Comparison of ENCODE assay signal across 9 mouse cellular contexts in the genomic region with DNA sequence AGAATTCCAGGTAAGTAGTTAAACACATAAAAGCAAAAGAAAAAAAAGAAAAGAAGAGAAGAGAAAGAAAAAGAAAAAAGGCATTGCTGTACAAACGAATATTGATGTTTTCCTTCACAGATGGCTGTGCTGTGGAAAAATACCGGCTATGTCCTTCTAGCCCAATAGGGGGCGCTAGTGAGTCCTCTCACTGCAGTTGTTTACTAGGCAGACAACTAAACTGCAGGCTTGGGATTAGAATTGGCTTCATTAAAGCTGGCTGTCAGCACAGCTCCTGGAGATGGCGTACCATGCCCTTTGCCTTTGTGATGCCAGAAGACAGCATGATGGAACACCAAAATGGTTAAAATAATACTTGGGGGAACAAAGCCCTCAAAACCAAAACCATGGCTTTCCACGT. TPM values are rescaled to one million over a fixed set of nuclear protein-coding genes. Genes with fewer than 3 reads are reported as not detected.
DNase-seq lines count a peak whose midpoint lies in the region; ATAC-seq and TF ChIP-seq lines count a peak whose summit lies in the region.
"Had no signal": no experiment of that assay in that cellular context is flagged by ENCODE, and none has a peak within 500 bp of the region (broad histone marks: within the 10 kb centered on the region; RNA-seq: fewer than 3 reads in every experiment).

No protein-coding gene starts in this region.

- no peak overlapping the region for H3K9ac ChIP-seq in lung, postnatal 0 days (replicated peaks; ENCODE audit: low read depth)

- TF ChIP-seq CTCF in lung, postnatal 0 days (IDR thresholded peaks at IDR 0.05): peak; percentile 72

- H3K27me3 ChIP-seq in lung, postnatal 0 days (replicated peaks; ENCODE audit: insufficient read depth, low read length): peaks cover 14% of the 10 kb centered on the region

- H3K9me3 ChIP-seq in lung, postnatal 0 days (ENCODE audit: low read length): no peaks in the 10 kb centered on the region

- 46% methylated on average over 5 of the region's 5 CpGs for WGBS in lung, postnatal 0 days

- ATAC-seq in lung, postnatal 0 days: no peak
- no peak for ATAC-seq in frontal cortex, adult (ENCODE audit: low TSS enrichment)

- DNase-seq in cerebellum, adult 8-10 months: peak; percentile 15
- DNase-seq in cerebellum, adult 11 months: no peak
- DNase-seq in left cerebral cortex, postnatal 4 days: peak; percentile 25
- no peak for DNase-seq in left cerebral cortex, postnatal 14 days (ENCODE audit: low spot score in 2 of 2)
- peak; percentile 22 for DNase-seq in c-Kit-negative CD71-positive TER-119-positive erythroid progenitor cells, embryonic 14.5 days (ENCODE audit: low read depth, low spot score)
- peak; percentile 21 for DNase-seq in lung, postnatal 0 days (ENCODE audit: low spot score)
- DNase-seq in urinary bladder, postnatal 36 days (ENCODE audit: low spot score in 2 of 2): no peak

- H3K27ac ChIP-seq in lung, postnatal 0 days (ENCODE audit: low read length): no peak overlapping the region

- H3K4me1 ChIP-seq in lung, postnatal 0 days (ENCODE audit: insufficient read depth, low read depth, low read length): peaks cover 5% of the 10 kb centered on the region

- intact Hi-C loops in left cerebral cortex, postnatal 4 days (cut with DNase I): loop anchor here (10.0 kb wide), 2 partner anchors 1091 to 1321 kb away; no protein-coding TSS in a partner anchor
- intact Hi-C loops in left cerebral cortex, postnatal 14 days (cut with DNase I): loop anchor here (10.0 kb wide), 4 partner anchors 201 to 1311 kb away; partner anchors contain the start of genes Npepl1 and Stx16

- H3K36me3 ChIP-seq in lung, postnatal 0 days (ENCODE audit: insufficient read depth, low read length): no peaks in the 10 kb centered on the region

- no peak for TF ChIP-seq EP300 in lung, postnatal 0 days (IDR thresholded peaks at IDR 0.05)

- no peak overlapping the region for H3K4me2 ChIP-seq in lung, postnatal 0 days (replicated peaks; ENCODE audit: low read depth, low read length)

- no peak overlapping the region for H3K4me3 ChIP-seq in lung, postnatal 0 days (ENCODE audit: low read depth, low read length)

RNA-seq across cellular contexts. Expression of gene Ankrd60, which starts 5.3 kb away (rescaled TPM):
- total RNA-seq in left cerebral cortex, postnatal 4 days (2021): not detected
- not detected for total RNA-seq in left cerebral cortex, postnatal 14 days (2021)
- not detected in 2 replicates for polyA plus RNA-seq in lung, postnatal 0 days (2015; fragmentation: Nextera tagmentation; extraction: Ambion mirVana)
- polyA plus RNA-seq: lung, embryonic 16.5 days had no signal

Comparison
In these comparisons a context has a peak if more than half of its experiments do, and no peak if none do; other contexts are left out.
1. DNase-seq: peak in cerebellum, adult 8-10 months (single experiment), left cerebral cortex, postnatal 4 days (single experiment), c-Kit-negative CD71-positive TER-119-positive erythroid progenitor cells, embryonic 14.5 days (single experiment) and lung, postnatal 0 days (single experiment); none in cerebellum, adult 11 months (single experiment), left cerebral cortex, postnatal 14 days (0 of 2) and urinary bladder, postnatal 36 days (0 of 2).